In the genomic region with DNA sequence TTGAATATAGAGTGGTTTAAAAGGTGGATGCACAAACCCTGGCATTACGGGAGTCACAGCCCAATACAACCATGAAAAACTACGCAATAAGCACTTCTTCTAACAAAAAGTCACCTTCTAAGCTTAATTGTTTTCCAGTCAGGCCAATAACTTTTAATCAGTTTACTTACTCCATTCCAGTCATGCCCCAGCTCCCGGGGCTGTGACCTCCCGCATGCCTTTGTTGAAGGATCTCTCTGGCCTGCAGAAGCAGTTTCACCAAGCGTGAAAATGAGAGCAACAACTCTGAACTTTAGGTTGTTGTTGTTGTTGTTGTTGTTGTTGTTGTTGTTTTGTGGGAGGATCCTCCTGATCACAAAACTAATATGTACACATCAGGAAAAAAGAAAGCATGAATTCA, we compare ENCODE assay signal across 14 mouse cellular contexts. TPM values are rescaled to one million over a fixed set of nuclear protein-coding genes. Genes with fewer than 3 reads are reported as not detected.
"Had no signal": no experiment of that assay in that cellular context is flagged by ENCODE, and none has a peak within 500 bp of the region (broad histone marks: within the 10 kb centered on the region; RNA-seq: fewer than 3 reads in every experiment).

No protein-coding gene starts in this region.

- H3K27ac ChIP-seq: layer of hippocampus, adult 2 months; limb, embryonic 12.5 days; liver, embryonic 15.5 days; midbrain, embryonic 10.5 days; midbrain, embryonic 15.5 days; neural tube, embryonic 12.5 days had no signal

- H3K36me3 ChIP-seq: limb, embryonic 12.5 days; liver, embryonic 15.5 days; midbrain, embryonic 10.5 days; midbrain, embryonic 15.5 days; neural tube, embryonic 12.5 days had no signal

- H3K4me1 ChIP-seq: limb, embryonic 12.5 days; midbrain, embryonic 15.5 days; neural tube, embryonic 12.5 days had no signal

- H3K9ac ChIP-seq: limb, embryonic 12.5 days; liver, embryonic 15.5 days; midbrain, embryonic 15.5 days; neural tube, embryonic 12.5 days had no signal

- DNase-seq: lung, adult 2 months; lung, postnatal 4 days; spleen, adult 18-20 months; thymus, adult 2 months; thymus, postnatal 25 days had no signal

- H3K4me2 ChIP-seq: limb, embryonic 12.5 days; liver, embryonic 15.5 days; midbrain, embryonic 15.5 days; neural tube, embryonic 12.5 days had no signal

- H3K4me3 ChIP-seq: layer of hippocampus, adult 2 months; limb, embryonic 12.5 days; liver, embryonic 15.5 days; midbrain, embryonic 10.5 days; midbrain, embryonic 15.5 days; neural tube, embryonic 12.5 days had no signal

- ATAC-seq: inflammation-experienced regulatory T-cells, adult 6 months; intestine, postnatal 0 days; lung, postnatal 0 days; midbrain, embryonic 15.5 days had no signal

- H3K9me3 ChIP-seq: limb, embryonic 12.5 days; liver, embryonic 15.5 days; midbrain, embryonic 10.5 days; midbrain, embryonic 15.5 days; neural tube, embryonic 12.5 days had no signal

- H3K27me3 ChIP-seq: limb, embryonic 12.5 days; liver, embryonic 15.5 days; midbrain, embryonic 15.5 days; neural tube, embryonic 12.5 days had no signal

RNA-seq across cellular contexts. Expression of gene 0610040J01Rik, which starts 21.8 kb away (rescaled TPM):
- polyA plus RNA-seq: inflammation-experienced regulatory T-cells, adult 6 months had no signal
